Mouse (Mus musculus): Measurements from ENCODE around the gene Hist1h2ak.
"Not testable (repeated sequence)": the region's sequence is repeated elsewhere in the genome, so short reads cannot be mapped to it uniquely, and the experiment has no call there.

Hist1h2ak gene

GRCm38 (mm10) chr13:21753524-21754285 lies at the start of gene Hist1h2ak, which contains the start of gene Hist1h2bn:
Gene Hist1h2ak (minus strand): TSS chr13:21753827.
Gene Hist1h2bn (plus strand): TSS chr13:21754123.
- in situ Hi-C loops (cut with MboI; ENCODE audit: low sequenced_read_pairs) = not testable (repeated sequence)

- in situ Hi-C loops (cut with MboI; ENCODE audit: low sequenced_read_pairs) = not testable (repeated sequence)
Observed at GRCm38 (mm10) chr13:21803058-21803457, 49.4 kb upstream of the Hist1h2ak start.

- in situ Hi-C loops (cut with MboI; ENCODE audit: low sequenced_read_pairs) = loop anchor here (25.0 kb wide), 1 partner anchor 1765 kb away; the partner anchor contains the start of genes Hist1h1d, Hist1h2ad, Hist1h2ae and Hist1h2bf
Observed at GRCm38 (mm10) chr13:21797163-21797562, 43.5 kb upstream of the Hist1h2ak start.

- in situ Hi-C loops (cut with MboI; ENCODE audit: low sequenced_read_pairs) = loop anchor here (25.0 kb wide), 1 partner anchor 1767 kb away; the partner anchor contains the start of genes Hist1h1d, Hist1h2ad, Hist1h2ae and Hist1h2bf
Observed at GRCm38 (mm10) chr13:21795584-21795983, 42.0 kb upstream of the Hist1h2ak start.

- in situ Hi-C loops (cut with MboI; ENCODE audit: low sequenced_read_pairs) = loop anchor here (25.0 kb wide), 1 partner anchor 1772 kb away; the partner anchor contains the start of genes Hist1h1d, Hist1h2ad, Hist1h2ae and Hist1h2bf
Observed at GRCm38 (mm10) chr13:21790601-21791283, 37.1 kb upstream of the Hist1h2ak start.

- in situ Hi-C loops (cut with MboI; ENCODE audit: low sequenced_read_pairs) = loop anchor here (25.0 kb wide), 1 partner anchor 1772 kb away; the partner anchor contains the start of genes Hist1h1d, Hist1h2ad, Hist1h2ae and Hist1h2bf
Observed at GRCm38 (mm10) chr13:21789925-21790324, 36.3 kb upstream of the Hist1h2ak start.

GRCm38 (mm10) chr13:21787760-21788593 lies 34.4 kb upstream of the Hist1h2ak start:
- in situ Hi-C loops (cut with MboI; ENCODE audit: low sequenced_read_pairs) = loop anchor here (25.0 kb wide), 1 partner anchor 1774 kb away; the partner anchor contains the start of genes Hist1h1d, Hist1h2ad, Hist1h2ae and Hist1h2bf

GRCm38 (mm10) chr13:21786899-21787629 lies 33.4 kb upstream of the Hist1h2ak start, which contains the start of the genes Hist1h2an and Hist1h2bp:
Gene Hist1h2an (minus strand): TSS chr13:21787218.
Gene Hist1h2bp (plus strand): TSS chr13:21787461.
- in situ Hi-C loops (cut with MboI; ENCODE audit: low sequenced_read_pairs) = loop anchor here (25.0 kb wide), 1 partner anchor 1775 kb away; the partner anchor contains the start of genes Hist1h1d, Hist1h2ad, Hist1h2ae and Hist1h2bf

GRCm38 (mm10) chr13:21786189-21786898 lies 32.7 kb upstream of the Hist1h2ak start:
- in situ Hi-C loops (cut with MboI; ENCODE audit: low sequenced_read_pairs) = loop anchor here (25.0 kb wide), 1 partner anchor 1776 kb away; the partner anchor contains the start of genes Hist1h1d, Hist1h2ad, Hist1h2ae and Hist1h2bf

GRCm38 (mm10) chr13:21784311-21784710 lies 30.7 kb upstream of the Hist1h2ak start:
- in situ Hi-C loops (cut with MboI; ENCODE audit: low sequenced_read_pairs) = loop anchor here (25.0 kb wide), 1 partner anchor 1778 kb away; the partner anchor contains the start of genes Hist1h1d, Hist1h2ad, Hist1h2ae and Hist1h2bf

- in situ Hi-C loops (cut with MboI; ENCODE audit: low sequenced_read_pairs) = loop anchor here (25.0 kb wide), 1 partner anchor 1779 kb away; the partner anchor contains the start of genes Hist1h1d, Hist1h2ad, Hist1h2ae and Hist1h2bf
Observed at GRCm38 (mm10) chr13:21783734-21784161, 30.1 kb upstream of the Hist1h2ak start.

- in situ Hi-C loops (cut with MboI; ENCODE audit: low sequenced_read_pairs) = loop anchor here (25.0 kb wide), 1 partner anchor 1779 kb away; the partner anchor contains the start of genes Hist1h1d, Hist1h2ad, Hist1h2ae and Hist1h2bf
Observed at GRCm38 (mm10) chr13:21783255-21783617, 29.6 kb upstream of the Hist1h2ak start, which contains the start of gene Hist1h3i. Gene Hist1h3i (minus strand): TSS chr13:21783370.

- in situ Hi-C loops (cut with MboI; ENCODE audit: low sequenced_read_pairs) = loop anchor here (25.0 kb wide), 1 partner anchor 1780 kb away; the partner anchor contains the start of genes Hist1h1d, Hist1h2ad, Hist1h2ae and Hist1h2bf
Observed at GRCm38 (mm10) chr13:21782361-21783254, 29.0 kb upstream of the Hist1h2ak start.

GRCm38 (mm10) chr13:21781639-21782038 lies 28.0 kb upstream of the Hist1h2ak start:
- in situ Hi-C loops (cut with MboI; ENCODE audit: low sequenced_read_pairs) = loop anchor here (25.0 kb wide), 1 partner anchor 1781 kb away; the partner anchor contains the start of genes Hist1h1d, Hist1h2ad, Hist1h2ae and Hist1h2bf

GRCm38 (mm10) chr13:21781021-21781555 lies 27.5 kb upstream of the Hist1h2ak start:
- in situ Hi-C loops (cut with MboI; ENCODE audit: low sequenced_read_pairs) = loop anchor here (25.0 kb wide), 1 partner anchor 1781 kb away; the partner anchor contains the start of genes Hist1h1d, Hist1h2ad, Hist1h2ae and Hist1h2bf
